Mouse (Mus musculus): ENCODE measurements around the gene C1qtnf5. TPM values are rescaled to one million over a fixed set of nuclear protein-coding genes. Genes with fewer than 3 reads are reported as not detected.

C1qtnf5 gene
- polyA plus RNA-seq, 1 experiment from 2014 or later: 1.8 TPM

DNA sequence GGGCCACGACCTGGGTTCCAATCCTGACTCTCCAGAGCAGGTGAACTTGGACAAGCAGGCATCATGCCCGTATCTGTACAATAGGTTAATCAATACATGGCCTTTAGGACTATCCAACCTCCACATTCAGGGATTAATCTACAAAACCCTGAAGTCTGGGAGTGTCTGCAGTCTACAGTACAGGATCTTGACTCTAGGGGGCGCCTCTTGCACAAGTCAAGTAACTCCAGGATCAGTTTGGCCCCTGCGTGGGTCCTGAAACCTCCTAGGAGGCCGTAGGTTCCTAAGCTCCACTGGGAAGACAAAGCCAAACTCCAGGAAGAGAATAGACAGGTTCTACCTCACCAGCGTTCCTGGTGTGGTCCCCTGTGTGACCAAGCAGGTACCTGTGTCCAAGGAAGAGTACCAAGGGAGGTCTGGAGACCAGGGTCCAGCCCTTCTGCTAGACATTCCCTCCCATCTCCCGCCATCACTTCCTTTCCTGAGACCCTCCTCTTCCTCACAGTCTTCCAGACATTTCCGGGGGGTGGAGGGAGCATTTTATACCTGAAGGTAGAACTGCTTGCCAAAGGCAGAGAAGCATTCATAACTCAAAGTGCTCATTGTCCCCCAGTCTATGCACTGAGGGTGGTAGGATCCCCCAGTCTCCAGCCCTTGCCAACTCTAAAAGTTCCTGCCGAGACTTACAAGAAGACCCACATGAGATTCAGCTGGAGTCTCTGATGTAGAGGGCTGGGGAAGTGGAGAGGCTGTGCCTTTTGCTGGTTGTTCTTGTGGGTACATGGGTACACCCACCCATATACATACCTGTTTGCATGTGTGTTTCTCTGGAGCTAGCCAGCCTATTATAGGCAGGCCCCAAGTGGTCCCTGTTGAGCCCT is 32.4 kb upstream of the C1qtnf5 start:
- 57% methylated on average over 9 of the region's 9 CpGs for WGBS
- no peak overlapping the region for H3K4me3 ChIP-seq
- no peak overlapping the region for H3K27ac ChIP-seq
- no peak for ATAC-seq (ENCODE audit: low FRiP score)
- H3K4me1 ChIP-seq: peaks cover 44% of the 10 kb centered on the region
- H3K36me3 ChIP-seq: no peaks in the 10 kb centered on the region
- H3K9ac ChIP-seq: no peak overlapping the region
- peaks cover 6% of the 10 kb centered on the region; the same call in 1 of the 2 replicates for H3K27me3 ChIP-seq
- H3K9me3 ChIP-seq (replicated peaks): no peaks in the 10 kb centered on the region
- H3K4me2 ChIP-seq (replicated peaks): no peak overlapping the region

GRCm38 (mm10) chr9:44075276-44075995 is 31.6 kb upstream of the C1qtnf5 start:
- WGBS: 67% methylated on average over 24 of the region's 24 CpGs
- peaks cover 6% of the 10 kb centered on the region; the same call in 1 of the 2 replicates for H3K27me3 ChIP-seq
- no peaks in the 10 kb centered on the region for H3K36me3 ChIP-seq
- no peak overlapping the region for H3K9ac ChIP-seq
- H3K9me3 ChIP-seq (replicated peaks): no peaks in the 10 kb centered on the region
- H3K4me3 ChIP-seq: no peak overlapping the region
- H3K27ac ChIP-seq: no peak overlapping the region
- ATAC-seq (ENCODE audit: low FRiP score): no peak
- H3K4me1 ChIP-seq: peaks cover 41% of the 10 kb centered on the region
- no peak overlapping the region for H3K4me2 ChIP-seq (replicated peaks)

DNA sequence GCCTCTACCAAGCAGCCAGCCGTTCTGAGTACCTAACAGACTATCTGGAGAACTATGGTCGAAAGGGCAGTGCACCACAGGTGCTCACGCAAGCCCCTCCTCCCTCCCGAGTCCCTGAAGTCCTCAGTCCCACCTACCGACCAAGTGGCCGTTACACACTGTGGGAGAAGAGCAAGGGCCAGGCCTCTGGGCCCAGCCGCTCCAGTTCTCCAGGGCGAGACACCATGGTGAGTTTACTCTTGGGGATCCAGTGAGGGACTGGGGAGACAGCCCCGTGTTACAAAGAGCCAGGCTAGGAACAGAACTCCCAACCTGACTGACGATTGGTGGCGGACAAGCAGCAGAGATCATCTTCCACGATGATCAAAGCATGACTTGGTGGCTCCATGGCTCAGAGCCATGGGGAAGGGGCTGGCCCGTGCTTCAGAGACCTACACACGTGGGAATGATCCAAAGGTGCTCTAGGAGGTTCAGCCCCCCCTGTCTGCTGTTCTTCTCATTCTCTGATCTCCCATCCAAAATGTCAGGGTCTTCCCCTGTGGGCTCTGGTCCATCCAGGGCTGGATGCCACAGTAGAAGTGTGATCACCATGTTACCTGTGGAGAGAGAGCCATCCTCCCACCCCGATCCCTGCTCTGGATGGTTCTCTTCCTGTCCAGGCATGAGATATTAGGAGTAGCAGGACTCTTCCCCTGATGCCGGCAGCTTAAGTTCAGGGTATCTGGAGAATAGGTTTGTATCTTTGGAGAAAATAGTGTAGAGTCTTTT is 30.9 kb upstream of the C1qtnf5 start:
- Histone ChIP-seq H3K4me2 (replicated peaks) (no peak overlapping the region), H3K4me3 (no peak overlapping the region), H3K9me3 (replicated peaks) (no peaks in the 10 kb centered on the region), H3K9ac (no peak overlapping the region), H3K36me3 (no peaks in the 10 kb centered on the region), H3K27ac (no peak overlapping the region), H3K27me3 (peaks cover 9% of the 10 kb centered on the region; the same call in 1 of the 2 replicates), H3K4me1 (peaks cover 34% of the 10 kb centered on the region)
- WGBS: 63% methylated on average over 16 of the region's 16 CpGs
- ATAC-seq (ENCODE audit: low FRiP score): no peak

DNA sequence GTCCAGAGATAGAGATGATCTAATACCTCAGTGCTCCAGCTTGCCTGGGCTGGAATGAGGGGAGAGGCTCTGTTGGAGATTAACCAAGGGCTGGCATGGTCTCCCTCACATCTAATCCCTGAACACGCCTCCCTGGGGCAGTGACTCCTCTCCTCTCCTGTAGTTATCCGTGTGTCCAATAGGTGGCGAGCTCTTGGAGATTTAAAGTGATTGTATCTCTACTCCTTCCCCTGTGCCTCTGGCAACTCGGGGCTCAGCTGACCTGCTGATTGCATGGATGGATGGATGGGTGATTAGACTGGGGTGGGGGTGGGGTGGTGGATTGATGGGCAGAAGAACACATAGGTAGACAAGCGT is 30.3 kb upstream of the C1qtnf5 start:
- ATAC-seq (ENCODE audit: low FRiP score): no peak; the same call in 1 of the 2 replicates
- H3K4me1 ChIP-seq: peaks cover 29% of the 10 kb centered on the region
- WGBS: 19% methylated on average over 5 of the region's 5 CpGs

GRCm38 (mm10) chr9:44077266-44077910 is 29.7 kb upstream of the C1qtnf5 start:
- H3K4me1 ChIP-seq: peaks cover 23% of the 10 kb centered on the region
- ATAC-seq (ENCODE audit: low FRiP score): no peak

More for the DNA sequence above, 30.3 kb upstream of the C1qtnf5 start:
- Histone ChIP-seq H3K27ac (no peak overlapping the region), H3K9me3 (replicated peaks) (no peaks in the 10 kb centered on the region), H3K9ac (no peak overlapping the region), H3K36me3 (no peaks in the 10 kb centered on the region), H3K27me3 (peaks cover 9% of the 10 kb centered on the region; the same call in 1 of the 2 replicates), H3K4me3 (no peak overlapping the region), H3K4me2 (replicated peaks) (no peak overlapping the region)

DNA sequence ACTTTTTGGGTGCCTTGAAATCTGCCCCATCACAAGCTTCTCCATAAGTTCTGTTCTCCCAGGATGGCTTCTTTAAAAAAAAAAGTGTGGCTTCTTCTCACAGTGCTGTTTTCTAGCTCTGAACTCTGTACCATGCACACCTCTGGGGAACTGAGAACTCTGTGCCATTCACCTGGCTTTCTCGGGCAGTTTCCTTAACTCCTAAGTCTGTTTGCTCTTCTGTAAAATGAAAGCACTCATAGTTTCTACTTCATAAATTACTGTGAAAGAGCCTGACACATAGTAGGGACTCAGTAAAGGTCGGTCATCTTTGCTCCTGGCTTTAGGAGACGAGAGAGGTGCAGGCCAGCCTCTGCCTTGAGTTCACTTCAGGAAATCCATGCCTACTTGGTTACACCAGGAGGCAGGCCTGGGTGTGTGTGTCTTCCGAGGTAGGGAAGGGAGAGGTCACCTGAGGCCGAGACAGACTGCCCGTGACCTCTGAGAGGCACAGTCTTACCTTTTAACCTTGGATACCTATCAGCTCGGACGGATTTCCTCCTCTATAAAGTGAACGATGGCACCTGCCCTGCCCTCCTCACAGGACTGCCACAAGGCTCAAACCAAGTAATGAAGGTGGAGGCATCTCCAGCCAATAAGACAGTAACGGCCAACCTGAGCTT is 28.8 kb upstream of the C1qtnf5 start:
- no peak for ATAC-seq (ENCODE audit: low FRiP score)
- Histone ChIP-seq H3K9ac (no peak overlapping the region), H3K4me2 (replicated peaks) (no peak overlapping the region), H3K36me3 (no peaks in the 10 kb centered on the region), H3K27me3 (peaks cover 21% of the 10 kb centered on the region), H3K9me3 (replicated peaks) (no peaks in the 10 kb centered on the region), H3K27ac (no peak overlapping the region), H3K4me3 (no peak overlapping the region), H3K4me1 (peaks cover 14% of the 10 kb centered on the region)
- WGBS: 84% methylated on average over 10 of the region's 10 CpGs

More at GRCm38 (mm10) chr9:44077266-44077910, 29.7 kb upstream of the C1qtnf5 start:
- Histone ChIP-seq H3K9me3 (replicated peaks) (no peaks in the 10 kb centered on the region), H3K36me3 (no peaks in the 10 kb centered on the region), H3K4me2 (replicated peaks) (no peak overlapping the region), H3K27ac (no peak overlapping the region), H3K27me3 (peaks cover 14% of the 10 kb centered on the region; the same call in 1 of the 2 replicates), H3K9ac (no peak overlapping the region), H3K4me3 (no peak overlapping the region)
- 87% methylated on average over 11 of the region's 11 CpGs for WGBS

DNA sequence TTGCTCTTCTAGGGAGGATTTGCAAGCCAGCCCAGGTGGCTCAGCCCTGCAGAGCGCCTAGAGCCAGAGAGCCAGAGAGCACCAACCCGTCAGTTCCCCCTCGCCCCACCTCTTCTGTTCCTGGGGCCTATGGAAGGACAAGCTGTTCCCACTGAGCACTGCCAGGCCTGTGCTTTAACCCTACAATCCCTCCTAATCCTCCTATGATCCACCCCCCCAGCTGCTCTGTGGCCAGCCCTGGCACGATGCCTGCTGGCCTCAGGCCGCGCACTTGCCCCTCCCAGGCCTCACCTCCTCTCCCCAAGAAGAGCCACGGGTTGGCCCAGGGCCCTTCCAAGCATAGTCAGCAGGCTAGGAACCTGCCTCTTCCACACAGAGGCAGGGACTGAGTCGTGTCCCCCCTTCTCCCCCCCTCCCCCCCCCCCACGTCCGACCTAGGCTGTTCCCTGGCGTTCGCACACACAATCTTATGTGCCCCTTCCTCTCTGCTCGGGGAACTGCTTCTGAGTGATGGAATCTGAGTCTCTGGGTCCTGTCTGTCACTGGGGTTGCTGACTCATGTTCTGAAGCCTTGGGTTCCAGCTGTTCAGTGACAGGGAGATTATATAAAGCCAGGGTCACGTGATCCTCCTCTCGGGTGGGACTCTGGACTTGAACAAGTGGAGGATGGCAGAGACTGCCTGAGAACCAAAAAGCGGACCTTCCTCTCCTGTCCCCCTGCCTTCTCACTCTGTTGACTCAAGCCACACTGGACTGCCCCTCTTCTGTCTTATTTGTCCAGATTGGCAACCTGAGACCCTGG is 27.9 kb upstream of the C1qtnf5 start:
- ATAC-seq (ENCODE audit: low FRiP score): 0 out of 2 replicates have a peak, but pooled peaks have one; percentile 38
- no peak overlapping the region for H3K9ac ChIP-seq
- no peak overlapping the region for H3K27ac ChIP-seq

GRCm38 (mm10) chr9:44079997-44080780 is 26.9 kb upstream of the C1qtnf5 start:
- H3K36me3 ChIP-seq: no peaks in the 10 kb centered on the region
- no peak overlapping the region for H3K27ac ChIP-seq
- peaks cover 37% of the 10 kb centered on the region for H3K27me3 ChIP-seq
- no peak overlapping the region for H3K4me2 ChIP-seq (replicated peaks)
- H3K4me1 ChIP-seq: peaks cover 30% of the 10 kb centered on the region
- no peak for ATAC-seq (ENCODE audit: low FRiP score)
- WGBS: 72% methylated on average over 10 of the region's 10 CpGs
- no peak overlapping the region for H3K4me3 ChIP-seq
- no peaks in the 10 kb centered on the region for H3K9me3 ChIP-seq (replicated peaks)
- no peak overlapping the region for H3K9ac ChIP-seq

More for the DNA sequence above, 27.9 kb upstream of the C1qtnf5 start:
- no peaks in the 10 kb centered on the region for H3K36me3 ChIP-seq
- H3K27me3 ChIP-seq: peaks cover 30% of the 10 kb centered on the region
- H3K4me3 ChIP-seq: no peak overlapping the region
- no peak overlapping the region for H3K4me2 ChIP-seq (replicated peaks)
- H3K4me1 ChIP-seq: peaks cover 19% of the 10 kb centered on the region
- 45% methylated on average over 16 of the region's 16 CpGs for WGBS
- no peaks in the 10 kb centered on the region for H3K9me3 ChIP-seq (replicated peaks)

GRCm38 (mm10) chr9:44080953-44081352 is 26.1 kb upstream of the C1qtnf5 start:
- Histone ChIP-seq H3K36me3 (no peaks in the 10 kb centered on the region), H3K27me3 (peaks cover 44% of the 10 kb centered on the region), H3K4me3 (no peak overlapping the region), H3K9ac (no peak overlapping the region), H3K9me3 (replicated peaks) (no peaks in the 10 kb centered on the region), H3K4me2 (replicated peaks) (no peak overlapping the region), H3K27ac (no peak overlapping the region), H3K4me1 (peaks cover 37% of the 10 kb centered on the region)
- no peak for ATAC-seq (ENCODE audit: low FRiP score)
- WGBS: 90% methylated on average over 5 of the region's 5 CpGs

DNA sequence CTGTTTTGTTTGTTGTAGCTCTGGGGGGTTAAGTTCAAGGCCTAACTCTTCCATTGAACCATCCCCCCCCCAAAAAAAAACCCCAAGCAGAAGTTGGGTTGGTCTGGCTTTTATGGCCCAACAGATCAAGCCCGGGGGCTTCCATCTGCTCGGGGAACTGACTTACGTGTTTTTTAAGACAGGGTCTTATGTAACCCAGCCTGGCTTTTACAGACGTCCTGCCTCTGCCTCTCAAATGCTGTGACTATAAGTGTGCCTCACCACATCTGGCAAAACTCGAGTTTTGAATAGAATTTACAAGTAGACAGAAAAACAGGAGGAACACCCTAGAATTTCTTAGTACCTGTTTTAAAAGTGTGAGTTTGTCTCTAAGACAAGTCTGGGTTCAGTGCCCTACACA is 25.5 kb upstream of the C1qtnf5 start:
- WGBS: 77% methylated on average over 5 of the region's 5 CpGs
- ATAC-seq (ENCODE audit: low FRiP score): no peak
- H3K27me3 ChIP-seq: peaks cover 51% of the 10 kb centered on the region

More for the DNA sequence above, 25.5 kb upstream of the C1qtnf5 start:
- peaks cover 41% of the 10 kb centered on the region for H3K4me1 ChIP-seq
- no peak overlapping the region for H3K9ac ChIP-seq
- H3K4me2 ChIP-seq (replicated peaks): no peak overlapping the region
- H3K9me3 ChIP-seq (replicated peaks): no peaks in the 10 kb centered on the region
- H3K36me3 ChIP-seq: no peaks in the 10 kb centered on the region
- no peak overlapping the region for H3K4me3 ChIP-seq
- H3K27ac ChIP-seq: no peak overlapping the region
